Mouse (Mus musculus) midbrain, embryonic 12.5 days (tissue): ENCODE measurements around the gene Mecr. TPM values are rescaled to one million over a fixed set of nuclear protein-coding genes. Genes with fewer than 3 reads are reported as not detected.

Experiments used
- ATAC-seq: fragments of 200-750 bp; cut with Nextera tagmentation; 2 replicates; pipeline ENCODE4 v1.8.0; 2017; ENCODE audit warnings: low read depth, moderate TSS enrichment, moderate library complexity; ENCODE audit not compliant: low FRiP score
- H3K27ac ChIP-seq: fragments of 300-500 bp; sonication (generic); replicated peaks from 2 replicates; pipeline ENCODE4 v1.5.1; 2016; ENCODE audit warnings: mild to moderate bottlenecking
- H3K27me3 ChIP-seq: fragments of 300-500 bp; sonication (generic); 2 replicates; pipeline ENCODE4 v1.6.1; 2016; ENCODE audit warnings: mild to moderate bottlenecking
- H3K36me3 ChIP-seq: fragments of 300-500 bp; sonication (generic); 2 replicates; pipeline ENCODE4 v1.6.1; 2016
- H3K4me1 ChIP-seq: fragments of 300-500 bp; sonication (generic); 2 replicates; pipeline ENCODE4 v1.6.1; 2016
- H3K4me2 ChIP-seq: fragments of 300-500 bp; sonication (generic); replicated peaks from 2 replicates; pipeline ENCODE4 v1.6.1; 2016; ENCODE audit warnings: mild to moderate bottlenecking, moderate library complexity
- H3K4me3 ChIP-seq: fragments of 300-500 bp; sonication (generic); 2 replicates; pipeline ENCODE4 v1.5.1; 2016; ENCODE audit warnings: mild to moderate bottlenecking
- H3K9ac ChIP-seq: fragments of 300-500 bp; sonication (generic); replicated peaks from 2 replicates; pipeline ENCODE4 v1.6.1; 2016; ENCODE audit warnings: mild to moderate bottlenecking, moderate library complexity
- H3K9me3 ChIP-seq: fragments of 300-500 bp; sonication (generic); 2 replicates; pipeline ENCODE4 v1.6.1; 2016; ENCODE audit warnings: mild to moderate bottlenecking
- whole genome bisulfite sequencing: fragments of 180-500 bp; shearing (Covaris S2); methylation state at CpG from one replicate; pipeline ENCODE4 v1.1.7; 2016; 5-methylcytosine and 5-hydroxymethylcytosine counted together
- polyA plus RNA-seq: library from polyadenylated mRNA; unstranded; fragments of >200 nt; fragmentation: Nextera tagmentation; extraction: Ambion mirVana; gene quantifications from 2 replicates; pipeline ENCODE4 v1.2.1, GENCODE M21; 2016

Mecr gene
- polyA plus RNA-seq, 1 experiment from 2014 or later, result 44.5 TPM

DNA sequence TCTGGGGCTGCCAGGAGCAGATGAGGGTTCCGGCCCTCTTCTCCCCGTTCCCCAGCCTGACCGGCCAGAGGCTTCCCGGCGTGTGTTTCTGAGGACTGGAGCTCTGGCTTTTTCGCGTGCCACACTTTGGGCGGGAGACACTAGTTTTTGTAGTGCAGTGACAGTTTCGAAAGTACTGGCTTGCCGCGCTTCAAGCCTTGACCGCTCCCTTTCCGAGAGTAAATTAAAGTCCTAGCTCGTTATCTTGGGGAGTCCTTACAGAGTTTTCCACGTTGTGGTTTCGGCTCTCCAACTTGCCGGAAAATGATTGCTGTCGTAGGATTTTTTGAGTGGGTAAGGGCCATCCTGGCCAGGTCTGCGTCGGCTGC lies 30.9 kb downstream of the Mecr start:
- ATAC-seq, result no peak; the same call in 1 of the 2 replicates
- H3K9me3 ChIP-seq, result no peaks in the 10 kb centered on the region
- peak overlapping the region; percentile 90 for H3K4me2 ChIP-seq
- peak overlapping the region; percentile 94 for H3K9ac ChIP-seq
- peak overlapping the region; percentile 84 for H3K4me3 ChIP-seq
- under 1% methylated on average over 20 of the region's 20 CpGs for WGBS
- peak overlapping the region; percentile 99 for H3K27ac ChIP-seq
- H3K36me3 ChIP-seq, result no peaks in the 10 kb centered on the region
- no peaks in the 10 kb centered on the region for H3K27me3 ChIP-seq
- H3K4me1 ChIP-seq, result peaks cover 47% of the 10 kb centered on the region

DNA sequence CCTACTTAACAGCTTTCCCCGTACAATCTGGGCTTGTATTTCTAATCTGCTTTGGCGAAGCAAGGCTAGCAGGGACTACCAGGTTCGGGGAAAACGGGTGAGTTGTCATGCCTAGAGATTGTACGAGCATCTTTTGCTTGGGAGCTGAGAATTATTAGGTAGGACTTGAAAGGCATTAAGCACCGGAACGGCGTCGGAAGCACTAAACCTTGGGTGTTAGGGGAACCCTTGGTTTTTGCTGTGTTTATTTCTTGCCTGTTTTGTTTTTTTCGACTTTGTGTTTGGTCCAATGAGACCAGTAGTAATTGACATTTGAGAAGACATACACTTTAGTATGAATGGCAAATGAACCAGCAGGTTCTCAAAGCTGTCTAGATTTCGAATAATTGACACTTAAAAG lies 31.3 kb downstream of the Mecr start:
- no peaks in the 10 kb centered on the region for H3K27me3 ChIP-seq
- H3K36me3 ChIP-seq, result no peaks in the 10 kb centered on the region
- H3K4me2 ChIP-seq, result peak overlapping the region; percentile 90
- H3K9me3 ChIP-seq, result no peaks in the 10 kb centered on the region
- peak overlapping the region; percentile 94 for H3K9ac ChIP-seq
- H3K27ac ChIP-seq, result peak overlapping the region; percentile 99
- H3K4me1 ChIP-seq, result peaks cover 50% of the 10 kb centered on the region
- WGBS, result 4% methylated on average over 11 of the region's 11 CpGs
- no peak for ATAC-seq
- H3K4me3 ChIP-seq, result peak overlapping the region; percentile 84

DNA sequence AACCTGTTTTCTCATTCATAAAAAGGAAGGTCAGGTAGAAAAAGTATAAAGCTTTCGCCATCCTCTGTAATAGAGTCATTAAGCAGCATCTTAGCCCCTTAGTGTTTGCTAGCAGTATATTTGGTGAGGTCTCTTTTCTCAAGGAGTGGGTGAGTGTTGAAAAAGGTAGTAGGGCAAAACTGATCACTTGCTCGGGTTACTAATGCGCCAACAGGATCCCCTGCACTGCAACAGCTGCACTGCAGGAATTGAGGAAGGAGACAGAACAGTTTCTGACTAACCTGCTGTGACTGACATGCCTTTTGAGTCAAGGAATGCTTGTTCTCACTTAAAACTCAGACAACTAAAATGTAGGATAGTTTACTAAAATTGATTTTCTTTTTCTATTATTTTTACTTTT lies 32.0 kb downstream of the Mecr start:
- Histone ChIP-seq H3K4me1 (peaks cover 57% of the 10 kb centered on the region), H3K9ac (peak overlapping the region; percentile 94), H3K4me3 (peak overlapping the region; percentile 84), H3K9me3 (no peaks in the 10 kb centered on the region), H3K27ac (no peak overlapping the region), H3K27me3 (no peaks in the 10 kb centered on the region), H3K4me2 (peak overlapping the region; percentile 90), H3K36me3 (no peaks in the 10 kb centered on the region)
- no peak for ATAC-seq
- 45% methylated on average over 3 of the region's 3 CpGs for WGBS

DNA sequence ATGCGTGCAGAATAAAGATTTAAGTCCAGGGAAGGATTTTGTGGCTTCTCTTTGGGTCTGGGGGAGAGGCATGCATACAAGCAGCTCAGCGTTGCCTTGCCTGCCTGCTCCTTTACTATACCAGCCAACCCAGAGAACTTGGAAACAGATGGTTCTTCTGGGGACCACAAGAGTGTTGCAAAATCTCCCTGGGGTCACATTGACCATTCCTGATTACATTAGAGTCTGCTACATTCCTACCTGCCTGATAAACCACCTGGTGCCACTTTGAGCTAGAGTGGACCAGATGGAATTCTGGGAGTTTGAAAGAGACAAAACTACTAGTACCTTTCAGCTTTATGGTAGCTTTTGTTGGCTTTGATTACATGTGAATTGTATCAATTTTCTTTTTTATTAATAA lies 33.6 kb downstream of the Mecr start:
- Histone ChIP-seq H3K4me2 (peak overlapping the region; percentile 32), H3K27ac (no peak overlapping the region)

DNA sequence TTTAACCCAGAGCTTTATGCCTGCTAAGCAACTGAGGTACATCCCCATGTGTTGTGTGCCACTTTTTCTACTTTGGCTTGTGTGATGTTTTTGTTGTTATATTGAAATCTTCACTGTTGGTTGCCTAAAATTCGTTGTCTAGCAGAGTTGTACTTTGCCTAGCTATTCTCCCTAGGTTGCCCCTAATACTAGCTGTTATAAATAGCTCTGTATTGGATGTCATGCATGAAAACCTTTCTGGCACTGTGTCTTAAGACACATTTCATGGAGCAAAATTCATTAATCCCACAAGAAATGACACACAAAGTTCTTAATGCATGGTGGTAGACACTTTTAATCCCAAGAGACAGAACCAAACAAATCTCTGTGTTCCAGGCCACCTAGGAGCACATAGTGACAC lies 36.4 kb downstream of the Mecr start:
- Histone ChIP-seq H3K4me3 (no peak overlapping the region), H3K4me2 (no peak overlapping the region), H3K9me3 (no peaks in the 10 kb centered on the region), H3K27ac (no peak overlapping the region), H3K36me3 (no peaks in the 10 kb centered on the region), H3K27me3 (no peaks in the 10 kb centered on the region), H3K9ac (no peak overlapping the region), H3K4me1 (peaks cover 69% of the 10 kb centered on the region)
- ATAC-seq, result no peak
- WGBS, result 75% methylated on average over 1 of the region's 1 CpGs

More for the DNA sequence above, 33.6 kb downstream of the Mecr start:
- no peaks in the 10 kb centered on the region for H3K27me3 ChIP-seq
- H3K4me1 ChIP-seq, result peaks cover 66% of the 10 kb centered on the region
- no peaks in the 10 kb centered on the region for H3K36me3 ChIP-seq
- no peaks in the 10 kb centered on the region for H3K9me3 ChIP-seq
- H3K9ac ChIP-seq, result 0 out of 2 replicates have a peak overlapping the region, but pooled peaks have one; percentile 34
- no peak overlapping the region for H3K4me3 ChIP-seq
- ATAC-seq, result no peak
- 63% methylated on average over 2 of the region's 2 CpGs for WGBS

DNA sequence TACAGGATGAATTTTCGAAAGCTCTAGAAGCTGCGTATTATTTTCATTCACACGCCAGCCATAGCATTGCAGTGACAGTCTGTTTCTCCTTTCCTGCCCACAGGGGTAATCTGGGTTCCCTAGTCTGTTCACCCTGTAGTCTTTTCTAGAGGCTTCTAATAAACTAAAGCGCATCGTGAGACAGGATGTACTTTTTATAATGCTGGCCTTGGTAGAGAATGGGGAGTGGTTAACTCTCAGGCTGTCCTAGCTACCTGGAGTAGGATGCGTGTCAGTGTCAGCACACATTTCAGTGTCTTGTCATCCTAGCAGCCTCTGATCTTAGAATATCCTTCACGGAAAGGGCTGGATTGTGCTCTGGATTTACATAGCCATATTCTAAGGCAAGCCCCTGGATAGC lies 38.0 kb downstream of the Mecr start:
- 93% methylated on average over 7 of the region's 7 CpGs for WGBS
- Histone ChIP-seq H3K4me1 (peaks cover 62% of the 10 kb centered on the region), H3K9me3 (no peaks in the 10 kb centered on the region), H3K27ac (no peak overlapping the region), H3K9ac (no peak overlapping the region), H3K4me2 (no peak overlapping the region), H3K4me3 (no peak overlapping the region), H3K27me3 (no peaks in the 10 kb centered on the region), H3K36me3 (peaks cover 15% of the 10 kb centered on the region)
- ATAC-seq, result no peak

DNA sequence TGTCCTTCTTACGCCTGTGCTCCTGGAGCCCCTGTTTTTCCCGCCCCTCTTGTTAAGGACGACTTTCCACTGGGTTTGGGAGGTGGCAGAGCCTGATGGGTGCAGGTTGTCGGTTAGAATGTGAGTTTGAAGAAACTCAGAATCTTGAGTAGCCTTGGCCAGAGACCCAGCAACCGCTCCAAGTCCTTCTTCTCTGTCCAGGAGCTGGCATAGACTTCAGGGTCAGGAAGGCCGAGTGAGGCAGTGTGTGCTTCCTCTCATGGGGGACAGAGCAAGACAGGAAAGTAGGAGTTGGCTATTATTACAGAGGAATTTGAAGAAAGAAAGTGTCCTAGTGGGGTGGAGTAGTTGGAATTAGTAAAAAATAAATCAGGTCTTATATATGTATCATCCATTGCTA lies 40.3 kb downstream of the Mecr start:
- Histone ChIP-seq H3K9me3 (no peaks in the 10 kb centered on the region), H3K9ac (no peak overlapping the region), H3K36me3 (peaks cover 24% of the 10 kb centered on the region), H3K27me3 (no peaks in the 10 kb centered on the region), H3K4me1 (peaks cover 44% of the 10 kb centered on the region), H3K27ac (no peak overlapping the region), H3K4me3 (no peak overlapping the region), H3K4me2 (no peak overlapping the region)
- 77% methylated on average over 6 of the region's 6 CpGs for WGBS
- no peak for ATAC-seq

DNA sequence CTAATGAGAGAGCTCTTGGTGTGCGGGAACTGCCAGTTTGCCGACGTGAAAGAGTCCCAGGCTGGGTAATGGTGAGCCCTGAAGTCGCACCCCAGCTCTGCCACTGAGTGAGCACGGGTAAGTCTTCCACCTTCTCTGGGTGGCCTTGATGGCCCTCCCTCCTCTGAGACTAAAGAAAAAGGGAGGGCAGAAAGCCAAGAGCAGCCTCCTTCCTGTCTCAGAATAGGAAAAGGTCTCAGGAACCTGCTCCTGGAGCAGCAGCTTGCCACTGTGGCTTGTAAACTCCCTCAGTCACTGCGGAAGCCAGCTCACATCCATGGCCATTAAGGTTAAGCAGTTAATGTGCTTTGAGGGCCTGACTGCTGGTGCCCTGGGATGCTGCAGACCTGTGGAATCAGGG lies 42.1 kb downstream of the Mecr start:
- Histone ChIP-seq H3K4me3 (no peak overlapping the region), H3K27ac (peak overlapping the region; percentile 59; the same call in 1 of the 2 replicates), H3K36me3 (peaks cover 24% of the 10 kb centered on the region), H3K9me3 (no peaks in the 10 kb centered on the region), H3K27me3 (no peaks in the 10 kb centered on the region), H3K9ac (no peak overlapping the region), H3K4me2 (no peak overlapping the region), H3K4me1 (peaks cover 31% of the 10 kb centered on the region; the same call in 1 of the 2 replicates)
- WGBS, result 90% methylated on average over 6 of the region's 6 CpGs
- ATAC-seq, result no peak

DNA sequence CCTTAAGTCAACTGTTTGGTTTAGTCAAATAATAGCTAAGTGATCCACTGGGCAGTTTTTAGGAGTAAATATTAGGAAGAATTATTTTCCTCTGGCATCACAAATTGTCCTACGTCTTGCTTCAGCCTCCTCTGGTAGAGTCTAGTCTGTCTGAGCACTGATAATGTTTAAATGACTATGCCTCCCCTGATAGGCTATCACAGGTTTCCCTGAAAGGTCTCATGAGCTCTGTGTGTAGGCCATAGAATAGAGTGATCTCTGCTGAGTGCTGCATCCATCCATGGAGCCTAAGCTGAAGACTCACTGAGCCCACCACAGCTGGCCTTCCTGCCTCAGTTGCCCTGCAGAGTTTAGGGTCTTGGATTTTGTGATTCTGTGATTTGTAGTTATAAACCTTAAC lies 45.3 kb downstream of the Mecr start:
- 91% methylated on average over 1 of the region's 1 CpGs for WGBS
- Histone ChIP-seq H3K4me2 (no peak overlapping the region), H3K9ac (no peak overlapping the region), H3K27me3 (no peaks in the 10 kb centered on the region), H3K4me1 (peaks cover 17% of the 10 kb centered on the region; the same call in 1 of the 2 replicates), H3K4me3 (no peak overlapping the region), H3K9me3 (no peaks in the 10 kb centered on the region), H3K27ac (no peak overlapping the region), H3K36me3 (peaks cover 44% of the 10 kb centered on the region)
- no peak for ATAC-seq

DNA sequence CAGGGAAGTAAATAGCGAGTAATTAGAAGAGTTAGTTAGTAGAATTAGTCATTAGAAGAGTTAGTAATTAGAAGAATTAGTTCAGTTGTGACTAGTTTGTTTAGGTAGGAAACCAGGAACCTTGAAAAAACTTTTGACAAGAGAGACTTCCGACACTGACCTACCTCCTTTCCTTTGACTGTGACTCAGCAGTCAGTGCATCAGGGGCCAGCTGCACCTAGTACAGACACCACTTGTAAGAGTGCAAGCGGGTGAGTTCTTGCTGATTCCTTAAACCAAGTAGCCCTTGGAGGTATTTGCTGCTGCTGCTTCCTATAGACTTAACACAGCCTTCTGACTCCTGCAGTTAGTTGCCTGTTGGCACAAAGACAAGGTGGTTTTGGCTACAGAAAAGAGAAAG lies 47.4 kb downstream of the Mecr start:
- no peak overlapping the region for H3K9ac ChIP-seq
- H3K4me2 ChIP-seq, result no peak overlapping the region
- peaks cover 51% of the 10 kb centered on the region for H3K36me3 ChIP-seq
- H3K4me1 ChIP-seq, result no peaks in the 10 kb centered on the region
- ATAC-seq, result no peak
- H3K27ac ChIP-seq, result no peak overlapping the region
- H3K4me3 ChIP-seq, result no peak overlapping the region
- no peaks in the 10 kb centered on the region for H3K9me3 ChIP-seq
- WGBS, result 87% methylated on average over 3 of the region's 3 CpGs
- no peaks in the 10 kb centered on the region for H3K27me3 ChIP-seq

DNA sequence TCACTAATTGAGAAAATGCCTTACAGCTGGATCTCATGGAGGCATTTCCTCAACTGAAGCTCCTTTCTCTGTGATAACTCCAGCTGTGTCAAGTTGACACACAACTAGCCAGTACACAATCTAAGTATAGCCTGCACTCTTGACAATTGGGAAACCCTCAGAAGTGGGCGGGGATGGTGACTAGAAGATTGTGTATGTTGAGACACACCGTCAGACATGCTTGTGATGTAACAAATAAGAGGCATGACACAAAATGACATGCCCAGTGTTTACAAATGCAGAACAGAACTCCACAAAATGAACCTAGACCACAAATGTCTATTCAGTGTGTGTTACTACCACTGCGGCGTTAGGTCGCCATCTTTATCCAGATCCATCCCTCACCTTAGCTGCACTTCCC lies 53.8 kb downstream of the Mecr start:
- H3K9me3 ChIP-seq, result no peaks in the 10 kb centered on the region
- no peak for ATAC-seq
- peaks cover 82% of the 10 kb centered on the region for H3K36me3 ChIP-seq
- no peak overlapping the region for H3K4me2 ChIP-seq
- no peaks in the 10 kb centered on the region for H3K4me1 ChIP-seq
- no peak overlapping the region for H3K27ac ChIP-seq
- 95% methylated on average over 5 of the region's 5 CpGs for WGBS
- no peak overlapping the region for H3K9ac ChIP-seq
- H3K4me3 ChIP-seq, result no peak overlapping the region
- H3K27me3 ChIP-seq, result no peaks in the 10 kb centered on the region

DNA sequence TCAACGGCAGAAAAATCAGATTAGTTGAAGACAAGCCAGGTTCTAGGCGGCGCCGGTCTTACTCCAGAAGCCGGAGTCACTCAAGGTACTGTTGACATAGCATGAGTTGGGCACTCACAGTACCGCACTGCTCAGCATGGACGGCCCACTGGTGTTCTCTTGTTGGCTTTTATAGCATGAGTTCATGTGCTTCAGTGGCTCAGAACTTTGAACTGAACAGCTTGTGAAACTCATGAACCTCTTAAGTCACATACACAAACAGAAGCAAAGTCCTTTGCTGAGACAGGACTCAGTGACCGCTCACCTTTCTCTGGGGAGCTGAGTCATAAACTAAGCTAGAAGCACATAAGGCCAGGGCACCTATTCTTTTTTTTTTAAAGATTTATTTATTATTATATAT lies 54.5 kb downstream of the Mecr start:
- no peak for ATAC-seq
- H3K36me3 ChIP-seq, result peaks cover 81% of the 10 kb centered on the region
- no peaks in the 10 kb centered on the region for H3K4me1 ChIP-seq
- WGBS, result 96% methylated on average over 8 of the region's 8 CpGs
- H3K4me3 ChIP-seq, result no peak overlapping the region
- no peak overlapping the region for H3K27ac ChIP-seq
- H3K9me3 ChIP-seq, result no peaks in the 10 kb centered on the region
- H3K27me3 ChIP-seq, result no peaks in the 10 kb centered on the region
- no peak overlapping the region for H3K4me2 ChIP-seq
- no peak overlapping the region for H3K9ac ChIP-seq

DNA sequence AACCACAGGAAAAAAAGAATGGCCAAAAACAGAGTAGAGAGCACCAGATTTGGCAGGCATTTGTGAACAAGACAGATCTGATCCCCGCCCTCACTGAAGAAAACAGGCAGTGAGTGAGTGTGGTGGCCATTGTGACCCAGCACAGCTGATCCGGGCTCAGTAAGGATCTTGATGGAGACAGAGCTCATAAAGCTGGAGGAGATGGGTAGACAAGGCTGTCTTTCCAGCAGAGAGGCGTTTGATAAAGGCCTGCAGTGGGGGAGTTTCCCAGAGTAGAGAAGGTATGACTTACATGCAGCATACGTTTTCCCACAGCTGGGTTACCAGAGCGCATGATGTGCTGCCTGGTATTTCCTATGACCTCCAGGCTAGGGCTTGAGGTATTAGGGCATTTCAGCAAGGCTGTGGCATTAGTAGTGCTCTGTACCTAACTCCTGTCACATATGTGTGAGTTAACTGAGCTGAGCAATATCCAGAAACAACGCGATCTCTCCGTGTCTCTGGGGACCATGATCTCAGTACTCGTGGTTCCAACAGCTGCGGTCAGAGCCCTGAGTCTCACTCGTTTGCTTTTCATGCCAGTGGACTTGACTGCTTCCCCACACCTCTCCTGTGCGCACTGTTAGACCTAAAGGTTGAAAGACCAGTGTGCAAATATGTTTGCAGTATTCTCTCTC lies 55.4 kb downstream of the Mecr start:
- no peaks in the 10 kb centered on the region for H3K27me3 ChIP-seq
- no peak for ATAC-seq
- 88% methylated on average over 12 of the region's 12 CpGs for WGBS
- no peak overlapping the region for H3K27ac ChIP-seq
- no peak overlapping the region for H3K4me3 ChIP-seq
- H3K4me1 ChIP-seq, result no peaks in the 10 kb centered on the region
- H3K9ac ChIP-seq, result no peak overlapping the region
- peaks cover 74% of the 10 kb centered on the region for H3K36me3 ChIP-seq
- H3K4me2 ChIP-seq, result no peak overlapping the region
- no peaks in the 10 kb centered on the region for H3K9me3 ChIP-seq
